In genomic region chr10:76542636-76543375, GRCm38 (mm10) we compare ENCODE assay signal across 21 mouse cellular contexts. TPM values are rescaled to one million over a fixed set of nuclear protein-coding genes. Genes with fewer than 3 reads are reported as not detected.
DNase-seq lines count a peak whose midpoint lies in the region; ATAC-seq lines count a peak whose summit lies in the region.
"Had no signal": no experiment of that assay in that cellular context is flagged by ENCODE, and none has a peak within 500 bp of the region (broad histone marks: within the 10 kb centered on the region; RNA-seq: fewer than 3 reads in every experiment).

No protein-coding gene starts in this region.

- ATAC-seq in granulocyte monocyte progenitor cell, adult 5-6 weeks (replicated peaks; ENCODE audit: poor library complexity, severe bottlenecking): peak; percentile 82
- no peak for ATAC-seq in heart, embryonic 12.5 days (ENCODE audit: insufficient number of reproducible peaks, low FRiP score)
- ATAC-seq: liver, embryonic 12.5 days had no signal

- whole genome bisulfite sequencing in heart, embryonic 12.5 days: 81% methylated on average over 10 of the region's 10 CpGs

- no peaks in the 10 kb centered on the region for H3K4me1 ChIP-seq in heart, embryonic 12.5 days (replicated peaks)
- H3K4me1 ChIP-seq: liver, embryonic 12.5 days; neural tube, embryonic 12.5 days had no signal

- no peak overlapping the region for H3K4me2 ChIP-seq in heart, embryonic 12.5 days
- H3K4me2 ChIP-seq: liver, embryonic 12.5 days; neural tube, embryonic 12.5 days had no signal

- DNase-seq in spleen, postnatal 36 days (ENCODE audit: low spot score in 2 of 2): peak; percentile 16
- no peak for DNase-seq in spleen, adult 12 weeks (ENCODE audit: low spot score)
- peak; percentile 61 to 78 for DNase-seq in natural killer cell, adult 2 months (ENCODE audit: low spot score in 2 of 2)
- no peak for DNase-seq in ovary, postnatal 10 days (ENCODE audit: low spot score)
- DNase-seq in layer of hippocampus, postnatal 36 days: no peak
- no peak for DNase-seq in kidney, postnatal 14 days
- DNase-seq: adrenal gland, adult 2 months; cerebellum, postnatal 10 days; heart, adult 18-20 months; heart, postnatal 10 days; layer of hippocampus, adult 9-11 months; midbrain, embryonic 14.5 days had no signal

- H3K4me3 ChIP-seq in heart, embryonic 12.5 days: no peak overlapping the region
- H3K4me3 ChIP-seq: liver, embryonic 12.5 days; neural tube, embryonic 12.5 days had no signal

- H3K9ac ChIP-seq in heart, embryonic 12.5 days: no peak overlapping the region
- H3K9ac ChIP-seq: liver, embryonic 12.5 days; neural tube, embryonic 12.5 days had no signal

- H3K27ac ChIP-seq in heart, embryonic 12.5 days (ENCODE audit: poor library complexity, severe bottlenecking): no peak overlapping the region
- H3K27ac ChIP-seq: liver, embryonic 12.5 days; neural tube, embryonic 12.5 days had no signal

- no peaks in the 10 kb centered on the region for H3K9me3 ChIP-seq in heart, embryonic 12.5 days (replicated peaks)
- H3K9me3 ChIP-seq: liver, embryonic 12.5 days; neural tube, embryonic 12.5 days had no signal

- no peaks in the 10 kb centered on the region for H3K27me3 ChIP-seq in heart, embryonic 12.5 days (replicated peaks)
- H3K27me3 ChIP-seq: liver, embryonic 12.5 days; neural tube, embryonic 12.5 days had no signal

- H3K36me3 ChIP-seq in heart, embryonic 12.5 days: peaks cover 94% of the 10 kb centered on the region

RNA-seq across cellular contexts. Expression of gene Lss, which starts 11.4 kb away (rescaled TPM):
- total RNA-seq in granulocyte monocyte progenitor cell, adult 5-6 weeks (2014; fragmentation: Nextera tagmentation): 1.8 and 13.6 TPM in 2 replicates
- total RNA-seq in granulocyte monocyte progenitor cell, adult 5-6 weeks (2017): 4.9 and 5.7 TPM in 2 replicates
- 10 to 100 TPM; 35.6 to 37.8 TPM for total RNA-seq in layer of hippocampus, postnatal 36 days (2021)
- 12.6 and 13.3 TPM in 2 replicates for polyA plus RNA-seq in heart, embryonic 12.5 days (2016; fragmentation: Nextera tagmentation; extraction: Ambion mirVana)

RNA-seq across cellular contexts. Expression of gene Spatc1l, which starts 19.3 kb away (rescaled TPM):
- not detected in 2 replicates for total RNA-seq in granulocyte monocyte progenitor cell, adult 5-6 weeks (2014; fragmentation: Nextera tagmentation)
- not detected in 2 replicates for total RNA-seq in granulocyte monocyte progenitor cell, adult 5-6 weeks (2017)
- total RNA-seq in layer of hippocampus, postnatal 36 days (2021): not detected
- polyA plus RNA-seq in heart, embryonic 12.5 days (2016; fragmentation: Nextera tagmentation; extraction: Ambion mirVana): not detected in 2 replicates
- total RNA-seq: adrenal gland, adult 2 months; heart, adult 18-20 months; heart, postnatal 10 days; left cerebral cortex, postnatal 36 days had no signal
- polyA plus RNA-seq: adrenal gland, adult 2 months; embryonic facial prominence, embryonic 11.5 days; kidney, embryonic 16.5 days; liver, embryonic 12.5 days; lung, embryonic 16.5 days; midbrain, embryonic 14.5 days; neural tube, embryonic 12.5 days had no signal

RNA-seq across cellular contexts. Expression of gene Ftcd, which starts 32.6 kb away (rescaled TPM):
- total RNA-seq in granulocyte monocyte progenitor cell, adult 5-6 weeks (2014; fragmentation: Nextera tagmentation): not detected in 2 replicates
- total RNA-seq in granulocyte monocyte progenitor cell, adult 5-6 weeks (2017): not detected in 2 replicates
- total RNA-seq in layer of hippocampus, postnatal 36 days (2021): not detected
- polyA plus RNA-seq in heart, embryonic 12.5 days (2016; fragmentation: Nextera tagmentation; extraction: Ambion mirVana): 3.2 and 3.5 TPM in 2 replicates
- total RNA-seq: heart, adult 18-20 months; left cerebral cortex, postnatal 36 days had no signal
- polyA plus RNA-seq: embryonic facial prominence, embryonic 11.5 days; frontal cortex, adult 2 months; midbrain, embryonic 14.5 days; neural tube, embryonic 12.5 days had no signal

Comparison
In these comparisons a context has a peak if more than half of its experiments do, and no peak if none do; other contexts are left out.
1. DNase-seq: peak in spleen, postnatal 36 days (2 of 2) and natural killer cell, adult 2 months (2 of 2); none in spleen, adult 12 weeks (single experiment), ovary, postnatal 10 days (single experiment), layer of hippocampus, postnatal 36 days (0 of 2) and kidney, postnatal 14 days (single experiment).